Mouse (Mus musculus) liver, adult (tissue): Measurements from ENCODE around the gene Il1f10.

Source experiments
- GATA4 ChIP-seq: IDR thresholded peaks from 2 replicates; pipeline ENCODE4 v1.6.1; 2014; ENCODE audit warnings: mild to moderate bottlenecking, low read length; ENCODE audit not compliant: insufficient replicate concordance

Gene Il1f10

DNA sequence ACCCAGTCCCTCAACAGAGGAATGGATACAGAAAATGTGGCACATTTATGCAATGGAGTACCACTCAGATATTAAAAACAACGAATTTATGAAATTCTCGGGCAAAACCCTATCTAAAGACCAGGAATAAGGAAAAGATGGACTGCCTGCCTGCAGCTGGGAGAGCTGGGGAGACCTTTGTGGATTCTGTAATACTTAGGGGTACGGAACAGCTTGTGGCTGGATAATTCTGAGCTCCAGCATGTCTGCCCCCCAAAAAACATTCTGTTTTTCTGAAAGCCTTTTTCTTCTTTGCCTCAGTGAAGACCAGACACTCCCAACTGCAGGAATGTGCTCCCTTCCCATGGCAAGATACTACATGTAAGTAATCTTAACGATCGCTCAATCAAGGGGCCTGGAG is at the start of gene Il1f10:
Gene Il1f10 (plus strand): TSS at position 301 of the 400 bp plus-strand sequence.
- no peak for TF ChIP-seq GATA4

- no peak for TF ChIP-seq GATA4
These were observed 23.5 kb upstream of the Il1f10 start for GRCm38 (mm10) chr2:24267503-24267902.

GRCm38 (mm10) chr2:24273619-24274018 is 17.4 kb upstream of the Il1f10 start:
- TF ChIP-seq GATA4, result no peak

- no peak for TF ChIP-seq GATA4
These were observed 15.8 kb upstream of the Il1f10 start for GRCm38 (mm10) chr2:24275146-24275545.

DNA sequence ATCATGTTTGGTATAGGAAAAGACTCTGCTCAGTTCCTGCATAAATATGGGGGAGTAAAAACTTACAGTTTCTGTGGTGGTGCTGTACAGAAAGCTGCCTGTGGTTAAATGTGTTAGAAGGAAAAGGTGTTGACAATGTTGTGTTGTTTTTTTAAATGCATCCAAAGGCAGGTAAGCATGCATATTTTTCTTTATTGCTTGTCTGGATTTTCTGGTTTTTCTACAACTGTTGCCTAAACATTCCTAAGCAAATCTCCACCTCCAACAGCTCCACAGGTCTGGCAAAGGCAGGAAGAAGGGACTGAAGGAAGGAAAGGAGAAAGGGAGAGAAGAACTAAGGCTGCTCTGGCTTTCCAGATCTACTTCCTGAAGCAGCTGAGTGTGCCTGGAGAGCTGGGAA is 14.3 kb upstream of the Il1f10 start, which contains the start of gene Il1f5:
Gene Il1f5 (plus strand): TSS at position 301 of the 400 bp plus-strand sequence.
- no peak for TF ChIP-seq GATA4

DNA sequence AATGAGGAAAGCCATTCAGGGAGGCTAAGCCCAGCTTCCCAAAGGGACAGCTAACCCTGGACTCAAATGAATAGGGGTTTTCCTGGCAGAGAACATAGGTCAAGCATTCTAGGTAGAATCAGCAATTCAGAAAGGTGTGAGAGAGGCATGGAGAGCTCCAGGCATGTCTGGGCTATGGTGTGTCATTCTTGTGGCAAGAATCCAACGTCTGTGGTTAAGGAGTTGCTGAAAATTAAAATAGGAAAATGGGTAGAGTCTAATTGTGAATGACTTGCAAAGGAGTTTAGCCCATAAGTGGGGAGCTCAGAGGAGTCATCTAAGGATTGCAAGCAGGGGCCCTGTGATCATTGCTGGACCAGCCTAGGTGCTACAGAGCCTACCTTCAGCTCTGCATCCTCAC is 3.6 kb downstream of the Il1f10 start:
- TF ChIP-seq GATA4, result no peak

DNA sequence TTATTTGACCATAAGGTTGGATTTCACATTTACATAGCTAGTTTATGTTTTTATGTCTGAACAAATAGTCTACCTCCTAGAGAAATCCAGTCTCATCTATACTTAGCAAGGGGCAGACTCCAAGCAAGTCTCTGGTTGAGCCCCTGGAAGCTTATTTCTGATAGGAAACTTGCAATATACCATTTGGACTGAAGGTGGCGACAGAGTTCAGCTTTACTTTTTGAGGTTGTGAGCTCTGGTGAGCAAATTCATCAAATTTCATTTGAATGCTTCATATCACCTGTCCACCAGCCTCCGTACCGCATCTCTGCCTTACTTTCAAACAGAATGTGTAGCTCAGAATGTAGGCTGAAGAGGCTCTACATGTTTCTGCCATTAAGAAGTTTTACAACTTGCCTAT is 5.8 kb downstream of the Il1f10 start:
- no peak for TF ChIP-seq GATA4

DNA sequence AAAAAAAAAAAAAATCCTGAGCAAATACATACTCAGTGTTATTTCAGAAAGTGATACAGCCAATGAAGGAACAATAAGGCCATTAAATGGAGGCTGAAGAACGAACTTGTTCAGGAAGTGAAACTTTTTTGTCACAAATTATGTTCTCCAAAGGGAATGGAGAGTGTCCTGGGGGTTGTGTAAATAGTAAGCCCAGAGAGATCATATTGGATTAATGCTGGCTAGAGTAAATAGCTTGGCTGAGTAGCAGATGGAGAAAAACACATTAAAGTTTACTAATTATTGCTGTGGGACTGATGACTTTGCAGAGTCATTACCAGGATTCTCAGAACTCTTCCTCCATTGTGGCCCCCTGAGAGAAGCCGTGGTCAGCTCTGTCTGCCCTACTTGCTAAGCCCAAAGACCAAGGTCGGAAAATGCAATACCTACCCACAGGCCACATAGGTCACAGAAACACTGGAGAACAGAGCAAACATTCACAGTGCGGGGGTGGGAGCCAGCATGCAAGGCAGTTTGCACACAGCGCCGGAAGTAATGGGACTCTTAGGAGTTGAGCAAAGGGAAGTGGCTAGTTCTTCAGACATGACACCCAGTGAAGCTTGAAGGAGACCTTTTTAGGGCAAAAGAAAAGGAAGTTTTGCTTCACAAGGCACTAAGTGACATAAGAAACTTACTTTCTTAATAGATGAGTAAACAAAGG is 20.5 kb downstream of the Il1f10 start:
- TF ChIP-seq GATA4, result no peak

DNA sequence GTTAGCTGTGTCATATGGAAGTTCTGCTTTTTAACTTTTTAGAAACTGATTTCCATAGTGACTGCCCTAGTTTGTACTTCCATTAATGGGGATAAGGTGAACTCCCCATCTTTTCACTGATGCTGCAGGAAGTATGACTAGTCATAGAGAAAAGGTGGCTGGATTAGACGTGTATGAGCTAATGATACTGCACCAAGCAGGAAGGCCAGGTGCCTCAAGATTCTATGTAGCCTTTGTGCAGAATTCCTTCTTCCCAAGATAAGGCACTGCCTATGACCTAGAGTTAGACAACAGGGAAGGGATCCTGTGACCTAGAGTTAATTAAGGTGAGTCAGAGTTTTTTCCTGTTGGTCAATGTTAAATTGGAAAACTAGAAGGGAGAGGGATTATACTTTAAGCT is 25.9 kb downstream of the Il1f10 start:
- no peak for TF ChIP-seq GATA4

DNA sequence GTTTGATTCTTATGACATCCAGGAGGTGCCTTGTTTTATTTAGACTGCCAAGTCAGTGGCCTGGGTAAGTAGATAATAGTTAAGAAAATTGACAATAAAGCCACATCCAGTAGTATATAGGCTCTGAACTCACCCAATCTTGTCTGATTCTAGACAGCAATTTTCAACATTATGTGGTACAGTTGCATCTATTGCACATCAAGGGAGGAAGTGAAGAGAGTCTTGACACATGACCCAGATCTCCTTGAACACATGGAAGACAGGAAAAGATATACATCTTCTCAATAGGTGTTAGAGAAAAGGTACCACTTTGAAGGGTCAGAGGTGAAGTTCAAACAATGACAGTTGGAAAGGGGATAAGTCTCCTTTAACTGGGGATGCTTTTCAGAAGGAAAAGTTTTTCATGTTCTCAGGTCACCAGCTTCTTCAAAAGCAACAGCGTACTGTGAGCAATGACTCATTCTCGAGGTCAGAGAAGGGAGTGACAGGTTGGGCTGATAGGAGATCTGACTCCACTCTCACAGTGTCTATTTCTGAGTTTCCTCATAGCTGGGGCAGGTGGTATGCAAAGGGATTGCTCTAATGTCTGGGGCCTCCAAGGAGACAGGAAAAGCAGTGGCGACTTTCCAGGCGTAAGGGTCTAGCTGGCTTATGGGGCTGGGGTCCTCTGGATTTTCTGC is 27.1 kb downstream of the Il1f10 start:
- no peak for TF ChIP-seq GATA4

DNA sequence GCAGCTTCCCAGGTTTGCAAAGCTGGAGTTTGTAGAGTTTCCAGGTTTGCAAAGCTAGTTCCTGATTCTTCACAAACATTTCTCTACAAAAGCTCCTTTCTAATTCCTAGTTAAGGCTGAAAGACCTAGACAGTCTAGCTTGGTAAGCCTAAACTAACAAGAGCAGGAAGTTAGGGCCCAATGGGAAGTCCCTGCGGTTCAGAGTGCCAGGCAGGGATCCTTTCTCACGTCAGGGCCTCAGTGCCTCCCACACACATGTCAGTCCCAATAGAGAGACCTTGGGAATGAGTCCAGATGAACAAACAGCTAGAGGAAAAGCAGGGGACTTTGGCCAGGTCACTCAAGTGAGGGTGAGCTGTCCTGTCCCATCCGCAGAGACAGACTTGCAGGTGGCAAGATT is 44.3 kb downstream of the Il1f10 start:
- no peak for TF ChIP-seq GATA4

- TF ChIP-seq GATA4, result no peak
These were observed 45.5 kb downstream of the Il1f10 start, which contains the start of gene Il1rn for GRCm38 (mm10) chr2:24336545-24336944. Gene Il1rn (plus strand): TSS chr2:24336853.

- TF ChIP-seq GATA4, result no peak
These were observed 50.4 kb downstream of the Il1f10 start for GRCm38 (mm10) chr2:24341395-24341885.
